Mouse (Mus musculus) heart, embryonic 15.5 days (tissue): ENCODE measurements around the gene Sptb. TPM values are rescaled to one million over a fixed set of nuclear protein-coding genes. Genes with fewer than 3 reads are reported as not detected.

Experiments
- ATAC-seq: fragments of 200-750 bp; cut with Nextera tagmentation; replicated peaks from 2 replicates; pipeline ENCODE4 v1.8.0; 2017; ENCODE audit warnings: low read depth, moderate TSS enrichment; ENCODE audit not compliant: insufficient number of reproducible peaks, insufficient read depth, low FRiP score
- H3K27ac ChIP-seq: fragments of 300-500 bp; sonication (generic); 2 replicates; pipeline ENCODE4 v1.5.1; 2015; ENCODE audit warnings: mild to moderate bottlenecking, inconsistent platforms
- H3K27me3 ChIP-seq: fragments of 300-500 bp; sonication (generic); 2 replicates; pipeline ENCODE4 v1.6.1; 2015; ENCODE audit warnings: inconsistent platforms
- H3K36me3 ChIP-seq: fragments of 300-500 bp; sonication (generic); 2 replicates; pipeline ENCODE4 v1.6.1; 2015; ENCODE audit warnings: mild to moderate bottlenecking, inconsistent platforms
- H3K4me1 ChIP-seq: fragments of 300-500 bp; sonication (generic); replicated peaks from 2 replicates; pipeline ENCODE4 v1.6.1; 2015; ENCODE audit warnings: inconsistent platforms
- H3K4me2 ChIP-seq: fragments of 300-500 bp; sonication (generic); 2 replicates; pipeline ENCODE4 v1.6.1; 2015; ENCODE audit warnings: inconsistent platforms, mild to moderate bottlenecking, moderate library complexity
- H3K4me3 ChIP-seq: fragments of 300-500 bp; sonication (generic); 2 replicates; pipeline ENCODE4 v1.5.1; 2015; ENCODE audit warnings: mild to moderate bottlenecking, inconsistent platforms
- H3K9ac ChIP-seq: fragments of 300-500 bp; sonication (generic); 2 replicates; pipeline ENCODE4 v1.6.1; 2015; ENCODE audit warnings: mild to moderate bottlenecking, inconsistent platforms
- H3K9me3 ChIP-seq: fragments of 300-500 bp; sonication (generic); replicated peaks from 2 replicates; pipeline ENCODE4 v1.6.1; 2016; ENCODE audit warnings: inconsistent platforms
- WGBS: fragments of 180-500 bp; shearing (Covaris S2); methylation state at CpG from one replicate; pipeline ENCODE4 v1.1.7; 2015; ENCODE audit warnings: mixed read lengths; 5-methylcytosine and 5-hydroxymethylcytosine counted together
- polyA plus RNA-seq: library from polyadenylated mRNA; unstranded; fragments of >200 nt; fragmentation: Nextera tagmentation; extraction: Ambion mirVana; gene quantifications from 2 replicates; pipeline ENCODE4 v1.2.1, GENCODE M21; 2015

The Sptb gene
- polyA plus RNA-seq, 1 experiment from 2014 or later = 5.7 TPM

- Histone ChIP-seq H3K36me3 (no peaks in the 10 kb centered on the region), H3K4me1 (peaks cover 19% of the 10 kb centered on the region), H3K4me2 (peak overlapping the region; percentile 48), H3K9me3 (no peaks in the 10 kb centered on the region), H3K9ac (no peak overlapping the region), H3K27ac (peak overlapping the region; percentile 1; the same call in 1 of the 2 replicates), H3K4me3 (no peak overlapping the region), H3K27me3 (no peaks in the 10 kb centered on the region)
- peak; percentile 60; the same call in 1 of the 2 replicates for ATAC-seq
- 38% methylated on average over 15 of the region's 15 CpGs for WGBS
Observed at GRCm38 (mm10) chr12:76634899-76635693, 75.3 kb downstream of the Sptb start.

- Histone ChIP-seq H3K36me3 (no peaks in the 10 kb centered on the region; the same call in 1 of the 2 replicates), H3K27me3 (no peaks in the 10 kb centered on the region), H3K27ac (no peak overlapping the region), H3K4me2 (no peak overlapping the region), H3K4me1 (peaks cover 8% of the 10 kb centered on the region), H3K4me3 (no peak overlapping the region), H3K9ac (no peak overlapping the region), H3K9me3 (no peaks in the 10 kb centered on the region)
- WGBS = 64% methylated on average over 6 of the region's 6 CpGs
- ATAC-seq = no peak; the same call in 1 of the 2 replicates
Observed at GRCm38 (mm10) chr12:76623374-76623773, 87.0 kb downstream of the Sptb start.

DNA sequence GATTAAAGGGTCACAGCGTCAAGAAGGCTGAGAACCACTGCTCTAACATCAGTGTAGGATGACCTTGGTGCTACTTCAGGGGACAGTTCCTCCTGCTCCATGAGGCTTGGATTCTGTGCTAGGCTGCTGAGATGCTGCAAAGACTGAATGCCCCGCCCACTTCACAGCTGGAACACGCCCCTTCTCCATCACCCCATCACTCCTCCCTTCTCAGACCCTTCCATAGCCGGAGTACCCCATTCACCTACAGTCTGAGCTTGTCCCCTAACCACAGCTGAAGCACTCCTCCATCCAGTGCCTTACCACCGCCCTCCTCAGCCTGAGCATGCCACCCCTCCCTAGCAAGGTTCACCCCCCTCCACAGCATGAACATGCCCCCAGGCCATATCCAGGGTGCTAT lies 90.5 kb downstream of the Sptb start:
- no peak overlapping the region for H3K4me2 ChIP-seq

GRCm38 (mm10) chr12:76618175-76618574 lies 92.2 kb downstream of the Sptb start:
- H3K36me3 ChIP-seq = no peaks in the 10 kb centered on the region
- H3K4me2 ChIP-seq = no peak overlapping the region
- H3K27me3 ChIP-seq = no peaks in the 10 kb centered on the region; the same call in 1 of the 2 replicates
- no peak overlapping the region for H3K27ac ChIP-seq
- no peaks in the 10 kb centered on the region for H3K9me3 ChIP-seq
- no peak for ATAC-seq
- H3K4me3 ChIP-seq = no peak overlapping the region
- peaks cover 14% of the 10 kb centered on the region for H3K4me1 ChIP-seq
- H3K9ac ChIP-seq = no peak overlapping the region
- WGBS = 80% methylated on average over 4 of the region's 4 CpGs

More for the DNA sequence above, 90.5 kb downstream of the Sptb start:
- Histone ChIP-seq H3K27ac (no peak overlapping the region), H3K9me3 (no peaks in the 10 kb centered on the region), H3K9ac (no peak overlapping the region), H3K4me1 (peaks cover 16% of the 10 kb centered on the region), H3K27me3 (no peaks in the 10 kb centered on the region), H3K4me3 (no peak overlapping the region), H3K36me3 (no peaks in the 10 kb centered on the region)
- no peak for ATAC-seq
- 68% methylated on average over 5 of the region's 5 CpGs for WGBS

GRCm38 (mm10) chr12:76615580-76615937 lies 94.8 kb downstream of the Sptb start:
- Histone ChIP-seq H3K36me3 (peaks cover 6% of the 10 kb centered on the region), H3K4me2 (no peak overlapping the region), H3K9ac (no peak overlapping the region), H3K4me1 (peaks cover 9% of the 10 kb centered on the region), H3K27me3 (no peaks in the 10 kb centered on the region; the same call in 1 of the 2 replicates), H3K27ac (peak overlapping the region; percentile 57), H3K9me3 (no peaks in the 10 kb centered on the region), H3K4me3 (no peak overlapping the region)
- no peak for ATAC-seq
- WGBS = 74% methylated on average over 4 of the region's 4 CpGs

DNA sequence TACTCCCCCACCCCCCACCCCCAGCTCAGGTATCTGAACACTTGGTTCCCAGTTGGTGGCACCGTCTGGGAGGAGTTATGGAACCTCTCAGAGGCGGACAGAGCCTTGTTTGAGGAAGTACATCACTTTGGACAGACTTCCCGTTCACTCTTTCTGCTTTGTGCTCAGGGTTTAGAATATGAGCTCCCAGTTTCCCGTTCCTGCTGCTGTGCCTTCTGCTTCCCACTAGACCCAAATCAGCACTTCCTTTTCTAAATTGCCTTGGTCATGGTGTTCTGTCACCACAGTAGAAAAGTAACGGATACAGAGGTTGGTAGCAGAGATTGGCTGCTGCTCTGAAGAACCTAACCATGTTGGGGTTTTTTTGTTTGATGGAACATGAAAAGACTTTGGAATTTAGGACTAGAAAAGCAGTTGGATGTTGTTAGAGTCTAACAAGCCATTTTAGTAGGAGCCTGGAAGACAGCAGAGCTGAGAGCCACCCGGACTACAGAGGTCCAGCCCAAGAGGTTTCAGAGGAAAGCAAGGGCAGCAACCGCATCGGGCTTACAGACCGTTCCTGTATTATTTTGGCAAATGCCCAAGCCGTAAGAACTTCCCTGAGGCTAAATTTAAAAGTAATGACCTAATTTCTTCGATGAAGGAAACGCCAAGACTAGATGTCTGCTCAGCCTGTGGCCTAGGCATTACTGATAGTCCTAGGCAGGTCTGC lies 95.3 kb downstream of the Sptb start:
- no peak for ATAC-seq
- Histone ChIP-seq H3K27me3 (no peaks in the 10 kb centered on the region; the same call in 1 of the 2 replicates), H3K9me3 (no peaks in the 10 kb centered on the region), H3K4me1 (peaks cover 9% of the 10 kb centered on the region), H3K4me2 (no peak overlapping the region), H3K27ac (peak overlapping the region; percentile 57), H3K36me3 (peaks cover 9% of the 10 kb centered on the region), H3K4me3 (no peak overlapping the region), H3K9ac (no peak overlapping the region)
- WGBS = 37% methylated on average over 12 of the region's 12 CpGs

- peaks cover 9% of the 10 kb centered on the region for H3K36me3 ChIP-seq
- no peak overlapping the region for H3K4me3 ChIP-seq
- H3K27me3 ChIP-seq = no peaks in the 10 kb centered on the region; the same call in 1 of the 2 replicates
- 81% methylated on average over 12 of the region's 12 CpGs for WGBS
- no peak overlapping the region for H3K27ac ChIP-seq
- no peak overlapping the region for H3K4me2 ChIP-seq
- no peak overlapping the region for H3K9ac ChIP-seq
- no peak for ATAC-seq
- H3K4me1 ChIP-seq = peaks cover 9% of the 10 kb centered on the region
- H3K9me3 ChIP-seq = no peaks in the 10 kb centered on the region
Observed at GRCm38 (mm10) chr12:76612621-76613020, 97.7 kb downstream of the Sptb start.

DNA sequence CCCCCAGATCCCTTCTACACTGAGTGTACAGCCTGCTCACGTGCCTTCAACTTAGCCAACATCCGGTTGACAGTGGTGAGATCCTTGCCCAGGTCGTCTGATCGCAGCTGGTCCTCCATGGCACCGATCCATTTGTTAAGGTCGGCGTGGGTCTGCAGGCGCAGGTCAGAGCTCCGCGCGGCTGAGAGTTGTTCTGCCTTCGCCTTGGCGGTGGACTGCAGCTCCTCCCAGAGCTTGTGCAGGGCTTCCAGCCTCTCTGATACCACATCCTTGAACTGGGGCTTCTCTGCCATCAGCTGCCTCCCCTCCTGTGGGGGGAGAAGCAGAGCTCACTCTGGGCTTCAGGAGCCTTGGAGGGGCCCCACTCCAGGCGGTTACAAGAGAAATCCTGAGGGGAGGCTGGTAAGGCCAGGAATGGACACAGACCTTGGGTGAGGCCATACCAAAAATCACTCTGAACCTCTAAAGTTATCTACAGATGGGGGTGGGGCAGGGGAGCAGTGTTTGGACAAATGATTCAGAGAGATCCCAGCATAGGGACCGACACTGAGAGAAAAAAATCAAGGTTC lies 101.3 kb downstream of the Sptb start:
- H3K9ac ChIP-seq = no peak overlapping the region
- no peaks in the 10 kb centered on the region; the same call in 1 of the 2 replicates for H3K27me3 ChIP-seq
- ATAC-seq = no peak
- no peak overlapping the region for H3K4me3 ChIP-seq
- H3K27ac ChIP-seq = no peak overlapping the region
- H3K36me3 ChIP-seq = peaks cover 9% of the 10 kb centered on the region
- H3K4me1 ChIP-seq = no peaks in the 10 kb centered on the region
- H3K9me3 ChIP-seq = no peaks in the 10 kb centered on the region
- 72% methylated on average over 15 of the region's 15 CpGs for WGBS
- H3K4me2 ChIP-seq = no peak overlapping the region

DNA sequence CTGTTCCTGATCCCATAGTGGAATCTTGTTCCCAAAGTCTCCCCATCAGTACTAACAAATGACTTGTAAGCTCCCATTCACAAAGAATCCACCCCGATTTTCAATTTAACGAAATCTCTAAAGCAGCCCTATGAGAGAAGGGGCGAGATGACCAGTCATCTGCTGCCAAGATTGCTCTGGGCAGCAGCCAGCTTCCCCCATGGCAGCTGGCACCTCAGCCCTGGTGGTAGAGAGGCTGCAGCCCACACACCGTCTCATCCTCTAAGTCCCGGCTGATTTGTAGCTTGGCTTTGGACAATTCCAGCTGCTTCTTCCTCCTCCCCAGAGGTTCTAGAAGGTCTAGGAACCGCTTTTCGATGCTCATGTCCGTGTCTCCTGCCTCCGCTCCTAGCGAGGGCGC lies 102.1 kb downstream of the Sptb start:
- Histone ChIP-seq H3K36me3 (peaks cover 9% of the 10 kb centered on the region), H3K4me3 (no peak overlapping the region), H3K9me3 (no peaks in the 10 kb centered on the region), H3K9ac (no peak overlapping the region), H3K27me3 (no peaks in the 10 kb centered on the region), H3K4me2 (no peak overlapping the region), H3K27ac (no peak overlapping the region), H3K4me1 (no peaks in the 10 kb centered on the region)
- no peak for ATAC-seq
- WGBS = 76% methylated on average over 11 of the region's 11 CpGs

- no peak for ATAC-seq
- no peaks in the 10 kb centered on the region for H3K9me3 ChIP-seq
- H3K36me3 ChIP-seq = peaks cover 6% of the 10 kb centered on the region
- H3K27ac ChIP-seq = no peak overlapping the region
- H3K4me3 ChIP-seq = no peak overlapping the region
- no peaks in the 10 kb centered on the region for H3K4me1 ChIP-seq
- no peak overlapping the region for H3K9ac ChIP-seq
- WGBS = 73% methylated on average over 3 of the region's 3 CpGs
- no peaks in the 10 kb centered on the region for H3K27me3 ChIP-seq
- H3K4me2 ChIP-seq = no peak overlapping the region
Observed at GRCm38 (mm10) chr12:76605837-76606236, 104.5 kb downstream of the Sptb start.

GRCm38 (mm10) chr12:76604546-76604945 lies 105.8 kb downstream of the Sptb start:
- Histone ChIP-seq H3K9ac (no peak overlapping the region), H3K4me3 (no peak overlapping the region), H3K36me3 (peaks cover 13% of the 10 kb centered on the region; the same call in 1 of the 2 replicates), H3K4me1 (no peaks in the 10 kb centered on the region), H3K9me3 (no peaks in the 10 kb centered on the region), H3K4me2 (no peak overlapping the region), H3K27ac (no peak overlapping the region), H3K27me3 (no peaks in the 10 kb centered on the region)
- 84% methylated on average over 4 of the region's 4 CpGs for WGBS
- no peak for ATAC-seq
